Mouse (Mus musculus) spleen, adult 12 weeks (tissue): ENCODE data around the gene Fignl2.
"Not testable (repeated sequence)": the region's sequence is repeated elsewhere in the genome, so short reads cannot be mapped to it uniquely, and the experiment has no call there.

Experiments
- DNase-seq: peaks from one replicate; pipeline ENCODE4 v3.0.0; 2022; ENCODE audit warnings: low spot score

Gene Fignl2

GRCm38 (mm10) chr15:101077813-101078730, at the start of gene Fignl2:
TSS of gene Fignl2 (minus strand) at chr15:101078567.
- no peak for DNase-seq

DNA sequence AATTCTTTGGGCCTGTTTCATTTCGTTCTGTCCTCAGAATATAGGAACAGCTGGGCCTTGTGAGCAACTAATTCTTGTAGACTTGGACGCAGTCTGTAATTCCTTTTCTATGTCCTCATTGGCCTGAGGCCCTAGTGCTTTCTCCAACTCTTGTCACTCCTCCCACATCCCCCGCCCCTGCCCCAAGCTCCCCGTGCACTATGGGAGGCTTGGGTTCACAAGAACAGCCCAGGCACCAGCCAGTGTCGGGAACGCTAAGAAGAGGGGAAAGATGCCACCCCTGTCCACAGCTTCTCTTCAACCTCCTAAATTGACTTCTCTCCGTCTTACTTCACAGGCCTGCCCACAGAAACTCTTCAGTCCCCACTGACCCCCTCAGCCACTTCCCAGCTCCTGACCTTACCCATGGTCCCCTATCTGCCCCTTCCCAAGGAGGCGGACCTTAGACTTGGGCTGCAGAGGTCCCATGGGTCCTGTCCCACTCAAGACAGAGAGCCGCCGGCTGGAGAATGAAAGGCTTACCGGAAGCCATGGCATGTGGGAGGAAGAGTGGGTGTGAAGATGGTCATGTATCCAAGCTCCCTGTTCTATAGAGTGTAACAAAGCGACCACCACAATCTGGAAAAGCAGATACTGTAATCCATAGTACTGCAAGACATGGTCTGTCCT, 48.6 kb upstream of the Fignl2 start:
- DNase-seq = no peak

GRCm38 (mm10) chr15:101125561-101125960, 47.2 kb upstream of the Fignl2 start:
- no peak for DNase-seq

- DNase-seq = no peak
Measured at GRCm38 (mm10) chr15:101123202-101123601, 44.8 kb upstream of the Fignl2 start.

- no peak for DNase-seq
Measured at GRCm38 (mm10) chr15:101122290-101122589, 43.9 kb upstream of the Fignl2 start.

DNA sequence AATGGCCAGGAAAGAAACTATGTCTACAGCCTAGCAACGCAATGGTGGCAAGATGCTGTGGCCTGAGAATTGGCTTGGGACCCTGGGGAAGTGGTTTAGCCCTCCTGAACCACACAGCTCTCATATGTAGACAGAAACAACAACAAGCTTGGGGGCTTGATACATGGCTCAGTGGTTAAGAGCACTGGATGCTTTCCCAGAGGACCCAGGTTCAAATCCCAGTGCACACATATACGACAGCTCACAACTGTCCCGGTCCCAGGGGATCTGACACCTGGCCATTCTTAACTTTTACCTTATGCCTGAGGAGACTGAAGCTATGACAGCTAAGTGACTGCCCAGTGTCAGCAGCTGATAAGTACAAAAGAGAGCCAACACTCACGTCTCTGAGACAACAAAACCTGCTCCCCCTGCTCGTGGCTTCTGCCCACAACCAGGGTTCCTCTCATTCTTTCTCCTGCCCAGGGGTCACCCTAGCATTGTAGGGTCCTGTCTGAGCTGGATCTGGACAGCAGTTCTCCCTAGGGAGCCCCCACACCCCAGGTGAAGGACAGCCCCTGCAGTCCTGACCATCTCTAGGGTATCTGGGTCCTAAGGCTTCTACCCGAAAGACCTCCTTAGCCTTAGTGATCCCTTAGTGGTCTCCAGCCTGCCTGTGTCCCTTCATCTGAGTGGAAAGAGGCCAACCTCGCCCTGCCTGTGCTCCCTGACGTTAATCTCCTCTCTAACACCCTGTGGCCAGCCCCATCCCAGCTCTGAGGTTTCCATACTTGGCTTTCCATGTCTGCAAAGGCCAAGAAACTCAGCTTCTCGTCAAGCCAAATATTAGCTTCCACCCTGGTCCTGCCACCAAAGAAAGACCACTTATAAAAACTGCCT, 43.3 kb upstream of the Fignl2 start:
- no peak for DNase-seq

GRCm38 (mm10) chr15:101118399-101119125, 40.2 kb upstream of the Fignl2 start:
- no peak for DNase-seq

DNA sequence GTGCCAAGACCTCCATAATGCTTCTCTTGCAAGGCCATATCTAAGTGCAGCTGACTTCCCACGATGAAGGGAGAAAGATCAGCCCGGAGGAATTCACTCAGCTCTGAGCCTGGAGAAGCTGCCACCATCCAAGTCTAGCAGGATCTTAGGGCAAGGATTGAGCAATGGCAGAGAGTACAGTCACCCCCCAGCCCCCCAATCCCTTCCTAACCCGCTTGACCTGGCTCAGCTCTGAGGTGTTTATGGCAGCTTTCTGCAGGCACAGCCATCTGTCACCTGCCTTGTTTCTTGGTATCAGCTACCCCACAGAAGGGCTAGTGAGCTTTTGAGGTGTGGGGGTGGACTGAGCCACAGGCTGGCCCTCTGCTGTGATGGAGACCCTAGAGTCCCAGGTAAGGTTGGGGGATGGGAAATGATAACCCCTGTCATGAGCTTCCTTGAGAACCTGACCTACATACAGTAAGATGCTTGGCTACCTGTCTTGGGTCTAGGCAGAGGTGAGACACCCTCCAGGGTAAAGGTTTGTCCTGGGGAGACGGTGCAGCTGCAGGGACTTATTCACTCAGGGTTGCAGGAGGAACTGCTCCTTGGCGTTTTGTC, 37.2 kb upstream of the Fignl2 start, which contains the start of gene Ankrd33:
Gene Ankrd33 (plus strand): TSS at position 245 of the 600 bp plus-strand sequence.
- DNase-seq = no peak

DNA sequence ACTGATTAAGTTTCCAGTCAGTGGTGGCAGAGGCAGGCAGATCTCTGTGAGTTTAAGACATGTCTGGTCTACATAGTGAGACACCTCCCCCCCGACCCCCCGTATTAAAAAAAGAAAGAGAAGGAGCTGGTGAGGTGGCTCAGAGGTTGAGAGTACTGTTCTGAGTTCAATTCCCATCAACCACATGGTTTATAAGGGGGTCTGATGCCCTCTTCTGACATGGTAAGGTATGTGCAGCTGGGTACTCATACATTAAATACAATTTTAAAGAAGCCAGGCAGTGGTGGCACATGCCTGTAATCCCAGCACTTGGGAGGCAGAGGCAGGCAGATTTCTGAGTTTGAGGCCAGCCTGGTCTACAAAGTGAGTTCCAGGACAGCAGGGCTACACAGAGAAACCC, 35.4 kb upstream of the Fignl2 start:
- not testable (repeated sequence) for DNase-seq

- no peak for DNase-seq
Measured at GRCm38 (mm10) chr15:101113176-101113575, 34.8 kb upstream of the Fignl2 start.

- DNase-seq = no peak
Measured at GRCm38 (mm10) chr15:101107906-101108671, 29.7 kb upstream of the Fignl2 start.

DNA sequence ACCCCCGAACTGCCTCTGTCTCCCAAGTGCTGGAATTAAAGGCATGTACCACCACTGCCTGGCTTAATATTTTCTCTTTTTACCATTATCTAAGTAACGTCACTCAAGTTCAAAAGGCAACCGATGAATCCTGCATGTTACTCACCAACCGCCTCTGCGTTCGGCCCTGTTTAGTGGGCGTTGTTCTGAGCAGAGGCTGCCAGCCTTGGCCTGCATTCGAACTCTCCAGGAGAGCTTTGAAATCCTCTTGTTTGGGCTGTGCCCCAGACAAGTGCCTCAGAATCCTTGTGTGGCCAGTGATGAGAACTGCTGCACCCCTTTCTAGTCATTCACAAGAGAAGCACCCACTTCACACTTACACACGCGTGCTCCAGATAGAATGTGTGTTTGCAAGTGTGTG, 27.6 kb upstream of the Fignl2 start:
- no peak for DNase-seq

DNA sequence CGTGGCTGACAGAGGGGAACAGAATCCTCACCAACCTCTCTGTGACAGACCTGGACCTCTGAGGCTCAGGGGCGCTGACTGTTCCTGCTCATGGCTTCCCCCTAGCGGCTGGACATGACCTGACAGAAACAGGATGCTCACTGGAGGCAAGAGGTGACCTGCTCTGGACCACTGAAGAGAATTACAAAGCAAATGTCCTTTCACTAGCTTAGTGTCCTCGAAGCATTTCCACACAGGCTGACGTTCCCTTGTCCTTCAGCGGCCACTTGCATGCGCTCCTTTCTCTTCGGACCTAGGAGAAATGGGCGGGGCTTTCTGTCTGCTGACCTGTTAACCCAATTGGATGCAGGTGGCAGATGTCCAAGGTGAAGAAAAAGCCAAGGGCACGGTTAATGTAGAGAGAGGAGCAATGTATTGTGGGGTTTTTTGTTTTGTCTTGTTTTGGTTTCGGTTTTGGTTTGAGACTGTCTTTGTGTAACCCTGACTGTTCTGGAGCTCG, 27.2 kb upstream of the Fignl2 start:
- peak; percentile 34 for DNase-seq

- no peak for DNase-seq
Measured at GRCm38 (mm10) chr15:101103605-101104304, 25.4 kb upstream of the Fignl2 start.

GRCm38 (mm10) chr15:101100996-101101395, 22.6 kb upstream of the Fignl2 start:
- no peak for DNase-seq

DNA sequence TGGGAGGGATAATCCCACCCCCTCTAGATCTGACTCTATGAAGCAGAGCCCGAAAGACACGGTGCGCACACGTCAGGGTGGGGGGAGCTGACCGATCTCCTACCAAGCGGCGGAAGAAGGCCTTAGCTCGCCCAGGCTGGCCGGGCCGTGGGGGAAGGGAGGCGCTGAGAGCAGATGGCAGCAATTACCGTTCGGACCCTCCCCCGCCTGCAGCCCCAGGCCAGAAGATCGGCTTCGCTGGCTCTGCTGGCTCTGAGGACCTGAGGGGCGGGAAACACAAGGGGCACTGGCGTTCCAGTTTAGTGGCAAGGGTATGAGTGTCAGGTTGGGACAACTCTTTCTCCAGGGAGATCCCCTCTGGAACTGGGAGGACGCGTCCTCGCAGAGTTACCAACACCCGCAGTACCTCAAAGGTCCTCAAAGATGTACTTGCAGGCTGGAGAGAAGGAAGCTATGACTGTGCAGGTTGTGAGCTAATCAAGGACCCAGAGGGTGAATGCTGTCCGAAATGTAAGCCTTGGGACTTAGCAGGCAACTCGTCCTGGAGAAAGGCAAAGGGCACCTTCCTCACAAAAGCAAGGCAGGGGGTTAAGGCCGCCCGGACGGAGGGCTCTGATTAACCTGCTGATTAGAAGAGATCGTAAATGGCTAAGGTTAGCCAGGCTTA, 19.8 kb upstream of the Fignl2 start:
- DNase-seq = no peak

- DNase-seq = no peak
Measured at GRCm38 (mm10) chr15:101095392-101095791, 17.0 kb upstream of the Fignl2 start.

DNA sequence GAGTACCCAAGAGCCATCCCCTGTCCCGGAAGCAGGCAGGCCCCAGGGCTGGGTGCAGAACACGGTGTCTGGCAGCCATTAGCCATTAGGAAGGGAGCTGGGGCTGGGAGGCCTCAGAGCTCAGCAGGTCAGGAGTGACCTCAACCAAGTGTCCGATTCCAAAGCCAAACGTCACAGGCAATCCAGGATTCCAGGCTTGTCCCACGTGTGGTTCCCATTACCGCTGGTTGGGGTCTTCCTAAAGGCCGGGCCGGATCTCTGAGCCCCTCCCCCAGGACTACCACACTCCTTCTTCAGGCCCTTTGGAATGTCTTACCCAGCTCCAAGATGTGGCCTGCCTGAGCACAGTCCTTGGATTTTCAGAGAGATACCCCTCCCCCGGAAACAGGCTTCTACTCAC, 16.6 kb upstream of the Fignl2 start:
- no peak for DNase-seq

- no peak for DNase-seq
Measured at GRCm38 (mm10) chr15:101093988-101094387, 15.6 kb upstream of the Fignl2 start.
